In the genomic region with DNA sequence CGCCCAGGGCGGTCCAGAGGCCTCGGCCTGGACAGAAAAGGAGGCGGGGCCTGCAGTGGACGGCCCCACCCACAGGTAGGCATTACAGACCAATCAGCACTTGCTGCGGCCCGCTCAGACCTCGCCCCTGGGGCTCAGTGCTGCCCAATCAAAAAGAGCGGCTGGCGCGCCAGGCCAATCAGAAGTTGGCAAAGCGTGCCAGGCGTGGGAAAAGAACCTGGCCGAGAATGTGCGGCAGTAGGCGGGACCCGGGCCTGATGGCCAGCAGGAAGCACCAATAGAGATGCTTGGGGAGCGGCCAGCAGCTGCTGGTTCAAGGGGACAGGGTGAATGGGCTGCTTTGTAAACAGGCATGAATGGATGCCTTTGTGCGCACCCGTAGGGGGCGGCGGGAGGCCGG, we compare ENCODE assay signal across 8 mouse cellular contexts. TPM values are rescaled to one million over a fixed set of nuclear protein-coding genes. Genes with fewer than 3 reads are reported as not detected.
DNase-seq lines count a peak whose midpoint lies in the region; ATAC-seq lines count a peak whose summit lies in the region.

Gene Myh14 (minus strand): TSS at position 41 of the 400 bp plus-strand sequence.

- H3K4me3 ChIP-seq in intestine, embryonic 14.5 days (ENCODE audit: low read depth, low read length) = peak within 1 kb of the TSS; percentile 14

- 0 out of 2 replicates have a peak, but pooled peaks cover 2% of the 10 kb centered on the region for H3K4me1 ChIP-seq in intestine, embryonic 14.5 days (replicated peaks; ENCODE audit: control insufficient read depth, insufficient read depth, low read length)

- H3K36me3 ChIP-seq in intestine, embryonic 14.5 days (ENCODE audit: control insufficient read depth, insufficient read depth, low read length) = no peaks in the 10 kb centered on the region

- DNase-seq in adrenal gland, postnatal 36 days = peak; percentile 92 to 93
- DNase-seq in embryo, embryonic 9.5 days (ENCODE audit: extremely low spot score) = peak; percentile 91
- DNase-seq in gastrocnemius, postnatal 36 days = peak; percentile 70 to 81
- peak; percentile 81 for DNase-seq in intestine, embryonic 14.5 days (ENCODE audit: low spot score)
- DNase-seq in left cerebral cortex, adult 8-10 months (ENCODE audit: low spot score in 2 of 2) = peak; percentile 82 to 97
- peak; percentile 88 to 95 for DNase-seq in lung, postnatal 4 days
- DNase-seq in right cerebral cortex, adult 2 months (ENCODE audit: low spot score in 2 of 2) = peak; percentile 88 to 91

- H3K27me3 ChIP-seq in intestine, embryonic 14.5 days (replicated peaks; ENCODE audit: control insufficient read depth, insufficient read depth, low read length) = peaks cover 24% of the 10 kb centered on the region

- peak; percentile 86 for ATAC-seq in intestine, embryonic 14.5 days (replicated peaks; ENCODE audit: low FRiP score, low TSS enrichment, low read depth)
- ATAC-seq in activated CD4-positive, CD25-positive, alpha-beta regulatory T cell, adult 4 months = no peak

- peaks cover 2% of the 10 kb centered on the region; the same call in 1 of the 2 replicates for H3K9me3 ChIP-seq in intestine, embryonic 14.5 days (ENCODE audit: control insufficient read depth, low read length)

- no peak within 1 kb of the TSS for H3K9ac ChIP-seq in intestine, embryonic 14.5 days (ENCODE audit: low read length)

- H3K27ac ChIP-seq in intestine, embryonic 14.5 days (ENCODE audit: low read depth) = 0 out of 2 replicates have a peak within 1 kb of the TSS, but pooled peaks have one; percentile 5

- intact Hi-C loops in gastrocnemius, postnatal 36 days (cut with DNase I) = no loop called here

- peak within 1 kb of the TSS; percentile 44 for H3K4me2 ChIP-seq in intestine, embryonic 14.5 days (ENCODE audit: low read length)

- WGBS in intestine, embryonic 14.5 days = 1% methylated on average over 20 of the region's 23 CpGs

RNA-seq across cellular contexts. Expression of gene Myh14, which starts in this region (rescaled TPM):
- total RNA-seq in adrenal gland, postnatal 36 days (2021) = 1 to 10 TPM; 3.0 to 4.9 TPM
- 10 to 100 TPM; 22.5 to 29.7 TPM for total RNA-seq in gastrocnemius, postnatal 36 days (2021)
- polyA plus RNA-seq in intestine, embryonic 14.5 days (2014; fragmentation: Nextera tagmentation; extraction: Ambion mirVana) = 26.7 and 33.4 TPM in 2 replicates
- total RNA-seq in left cerebral cortex, adult 8-10 months (2022) = 10 to 100 TPM; 26.2 to 34.1 (median 29.1) TPM
- polyA plus RNA-seq in activated CD4-positive, CD25-positive, alpha-beta regulatory T cell, adult 4 months (2017; shearing (Covaris generic)) = under 1 TPM in 1 of 2 experiments, not detected in 1; 0.38 TPM

Comparison
In these comparisons a context has a peak if more than half of its experiments do, and no peak if none do; other contexts are left out.
1. RNA of gene Myh14 (polyA plus RNA-seq): 26.7 to 33.4 TPM in intestine, embryonic 14.5 days; 0.38 TPM in activated CD4-positive, CD25-positive, alpha-beta regulatory T cell, adult 4 months; every median in the first group is over 10 times any median in the second.
2. Peak in every context shown above with its lines, with median percentiles within 50 percentile points of each other: DNase-seq.